Mouse (Mus musculus) layer of hippocampus, postnatal 25 days (tissue): Measurements from ENCODE around the gene Ear1. TPM values are rescaled to one million over a fixed set of nuclear protein-coding genes. Genes with fewer than 3 reads are reported as not detected.
A peak's percentile ranks its signal among the peaks of the same experiment; 100 is the strongest.
"Not testable (repeated sequence)": the region's sequence is repeated elsewhere in the genome, so short reads cannot be mapped to it uniquely, and the experiment has no call there.

Source experiments
- DNase-seq, 2 experiments: peaks; one replicate each; pipeline ENCODE4 v3.0.0; 2022; ENCODE audit warnings: mixed read lengths in 2 of 2, low spot score in 1 of 2; ENCODE audit errors: extremely low spot score in 1 of 2
- total RNA-seq, 2 experiments: library from RNA; stranded (reverse); gene quantifications; 2 replicates each; pipeline ENCODE4 v1.2.3; 2021

Gene Ear1
- total RNA-seq: not detected

DNA sequence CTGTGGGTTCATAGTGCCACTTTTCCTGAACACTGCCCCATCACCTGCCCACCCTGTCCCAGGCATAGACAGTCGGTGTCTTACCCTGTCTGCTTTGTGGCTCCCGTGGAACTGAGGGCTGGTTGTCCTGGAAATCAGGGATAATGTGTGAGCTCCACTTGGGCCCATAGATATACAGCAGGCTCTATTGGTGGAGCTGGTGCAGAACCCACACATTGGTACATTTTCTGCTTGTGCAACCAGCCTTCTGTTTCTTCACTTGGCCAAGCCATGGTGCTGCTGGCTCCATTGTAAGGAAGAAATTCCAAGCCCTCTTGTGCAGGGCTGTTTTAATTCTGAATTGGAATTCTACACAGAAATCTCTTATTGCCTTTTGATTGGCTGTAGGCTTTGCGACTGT, at the start of gene Ear1:
Ear1 (minus strand) TSS at position 101 of the 400 bp plus-strand sequence.
- not testable (repeated sequence) for DNase-seq

DNA sequence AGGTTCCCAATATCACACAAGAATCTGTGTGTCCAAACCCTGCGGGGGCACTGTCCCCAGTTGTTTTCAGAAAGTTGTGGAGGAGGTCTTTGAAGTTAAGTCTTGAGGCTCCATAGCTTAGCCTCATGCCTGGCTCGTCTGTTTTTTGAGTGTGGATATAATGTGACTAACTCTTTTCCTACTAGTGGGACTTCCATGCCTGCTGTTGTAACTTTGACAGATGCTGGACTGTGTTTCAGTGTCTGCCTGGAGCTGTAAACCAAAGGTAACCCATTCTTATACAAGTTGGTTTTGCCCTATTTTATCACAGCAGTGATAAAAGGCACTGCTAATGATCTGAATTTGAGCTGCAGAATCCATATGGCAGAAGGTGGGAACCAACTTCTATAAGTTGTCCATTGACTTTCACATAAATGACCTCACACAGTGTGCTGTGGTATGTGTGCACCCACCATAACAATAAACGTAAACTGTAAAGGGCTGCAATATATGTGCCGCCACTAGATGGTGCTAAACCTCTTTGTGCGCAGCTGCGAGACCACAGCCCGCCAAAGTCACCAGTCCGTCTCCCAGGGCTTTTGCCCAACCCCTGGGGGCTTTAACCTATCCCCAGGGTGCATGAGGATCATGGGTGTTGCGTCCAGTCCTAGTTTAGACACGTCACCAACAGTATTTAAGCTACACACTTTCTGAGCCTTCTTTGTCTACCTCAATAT, 49.5 kb upstream of the Ear1 start, which contains the start of gene Gm8113:
Gm8113 (plus strand) TSS at position 703 of the 716 bp plus-strand sequence.
- DNase-seq: peak; percentile 25 to 66

DNA sequence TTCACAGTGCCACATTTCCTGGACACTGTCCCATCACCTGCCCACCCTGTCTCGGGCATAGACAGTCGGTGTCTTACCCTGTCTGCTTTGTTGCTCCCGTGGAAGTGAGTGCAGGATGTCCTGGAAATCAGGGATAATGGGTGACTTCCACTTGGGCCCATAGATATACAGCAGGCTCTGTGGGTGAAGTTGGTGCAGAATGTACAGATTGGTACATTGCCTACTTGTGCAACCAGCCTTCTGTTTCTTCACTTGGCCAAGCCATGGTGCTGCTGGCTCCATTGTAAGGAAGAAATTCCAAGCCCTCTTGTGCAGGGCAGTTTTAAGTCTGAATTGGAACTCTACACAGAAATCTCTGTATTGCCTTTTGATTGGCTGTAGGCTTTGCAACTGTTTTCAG, 48.1 kb upstream of the Ear1 start, which contains the start of gene Ear10:
Ear10 (minus strand) TSS at position 101 of the 400 bp plus-strand sequence.
- not testable (repeated sequence) for DNase-seq

DNA sequence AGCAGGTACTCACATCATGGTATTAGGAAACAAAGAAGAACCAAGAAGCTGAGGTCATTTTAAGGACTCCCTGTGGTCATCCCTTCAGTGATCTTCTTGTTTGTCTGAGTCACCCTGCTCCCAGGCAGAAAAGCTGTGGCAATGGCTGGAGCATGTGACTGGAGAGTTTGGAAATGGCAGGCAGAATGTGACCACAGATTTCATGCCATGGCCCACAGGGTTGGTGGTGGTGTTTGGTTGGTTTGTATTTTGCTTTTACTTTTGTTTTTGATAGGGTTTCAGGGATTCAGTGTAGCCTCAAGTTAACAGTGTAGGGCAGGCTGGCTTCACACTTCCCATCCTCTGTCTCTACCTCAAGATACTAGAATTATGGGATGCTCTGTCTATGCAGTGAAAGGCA, 42.9 kb upstream of the Ear1 start:
- not testable (repeated sequence) for DNase-seq

DNA sequence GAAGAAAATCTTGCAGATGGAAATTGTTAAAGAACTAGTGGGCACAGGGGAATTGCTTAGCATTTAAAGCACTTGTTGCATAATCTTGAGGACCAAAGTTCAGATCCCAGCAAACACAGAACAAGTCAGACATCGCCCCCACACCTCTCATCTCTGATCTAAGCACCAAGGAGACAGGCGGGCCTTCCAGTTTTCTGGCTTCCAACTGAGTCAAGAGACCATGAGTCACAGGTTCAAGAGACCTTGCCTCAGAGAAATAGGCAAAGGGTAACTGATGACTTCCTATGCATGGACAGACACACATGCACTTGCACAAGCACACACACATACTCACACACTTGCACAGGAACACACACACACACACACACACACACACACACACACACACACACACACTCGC, 23.3 kb upstream of the Ear1 start:
- not testable (repeated sequence) for DNase-seq

DNA sequence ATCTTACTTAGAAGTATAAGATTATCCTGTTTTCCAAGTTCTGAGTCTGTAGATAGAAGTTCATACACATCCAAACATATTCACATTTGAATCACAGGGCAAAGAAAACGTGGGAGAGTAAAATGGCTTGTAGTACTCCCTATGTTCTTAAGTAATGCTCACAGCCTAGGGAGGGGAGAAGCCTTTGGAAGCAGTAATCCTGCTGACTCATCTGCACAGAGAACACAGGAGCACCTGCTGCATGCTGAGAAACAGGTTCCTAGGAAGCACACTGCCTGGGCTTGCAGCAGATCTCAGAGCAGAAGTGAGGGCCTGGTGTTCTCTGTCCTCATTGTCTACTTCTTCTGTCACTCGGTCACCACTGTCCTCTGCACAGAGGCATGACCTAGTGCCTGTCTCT, 20.0 kb upstream of the Ear1 start:
- not testable (repeated sequence) for DNase-seq

DNA sequence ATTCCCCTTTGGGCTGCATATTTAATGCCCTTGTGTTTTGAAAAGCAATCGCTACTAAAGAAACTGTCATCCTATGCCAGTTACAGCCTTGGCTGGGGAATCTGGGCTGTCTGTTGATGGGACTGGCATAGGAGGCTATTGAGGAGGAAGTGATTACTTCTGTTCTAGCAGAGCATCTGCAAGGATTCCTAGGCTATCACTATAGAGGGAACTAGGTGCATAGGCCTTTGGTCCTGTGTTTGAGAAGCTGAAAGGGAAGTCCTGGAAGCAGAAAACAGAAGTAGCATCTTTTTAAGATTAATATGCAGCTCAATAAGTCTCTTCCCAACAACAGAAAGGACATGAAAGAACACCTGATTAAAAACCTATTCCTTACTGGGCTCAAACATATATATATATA, 16.0 kb upstream of the Ear1 start:
- DNase-seq: not testable (repeated sequence)

DNA sequence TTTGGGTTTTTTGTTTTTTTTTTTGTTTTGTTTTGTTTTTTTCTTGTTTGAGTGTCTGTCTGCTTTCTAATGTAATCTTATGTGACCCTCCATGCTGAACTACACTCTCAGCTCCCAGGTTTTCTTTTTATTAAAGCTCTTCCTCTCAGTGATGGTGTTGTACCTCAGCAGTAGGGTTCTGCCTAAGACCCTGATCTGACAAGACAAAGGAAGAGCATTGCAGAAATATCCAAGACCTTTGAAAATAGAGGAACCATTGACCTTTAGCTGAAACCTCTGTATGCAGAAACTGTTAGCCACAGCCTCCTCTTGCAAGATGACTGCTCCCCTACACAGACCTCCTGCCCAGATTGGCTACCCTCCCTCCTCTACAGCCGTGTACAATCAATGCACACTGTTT, 10.9 kb upstream of the Ear1 start:
- not testable (repeated sequence) for DNase-seq

DNA sequence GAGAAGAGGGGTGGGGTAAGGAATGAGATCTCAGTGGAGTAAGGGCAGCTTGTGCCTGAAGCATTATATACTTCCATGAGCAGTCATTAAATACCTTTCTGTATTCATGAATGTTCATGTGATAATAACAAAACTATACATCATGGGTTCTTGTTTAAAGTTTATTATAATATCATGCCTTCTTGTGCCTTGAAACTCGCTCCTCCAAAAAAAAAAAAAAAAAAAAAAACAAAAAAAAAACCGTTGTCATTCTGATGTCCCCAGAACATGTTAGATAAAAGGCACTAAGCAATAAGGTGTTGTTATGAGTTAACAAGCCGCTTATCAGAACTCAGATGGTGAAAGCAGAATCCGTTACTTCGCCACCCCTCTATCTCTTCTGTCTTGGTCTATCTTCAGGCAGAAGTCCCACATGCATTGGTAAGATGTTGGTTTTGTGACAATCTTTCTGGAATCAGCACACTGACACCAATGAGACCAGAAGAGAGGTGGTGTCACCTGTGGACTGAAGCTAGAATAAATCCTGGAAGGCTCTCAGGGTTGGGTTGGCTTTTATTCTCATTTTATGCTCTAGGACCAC, 4.7 kb upstream of the Ear1 start:
- DNase-seq: not testable (repeated sequence)

DNA sequence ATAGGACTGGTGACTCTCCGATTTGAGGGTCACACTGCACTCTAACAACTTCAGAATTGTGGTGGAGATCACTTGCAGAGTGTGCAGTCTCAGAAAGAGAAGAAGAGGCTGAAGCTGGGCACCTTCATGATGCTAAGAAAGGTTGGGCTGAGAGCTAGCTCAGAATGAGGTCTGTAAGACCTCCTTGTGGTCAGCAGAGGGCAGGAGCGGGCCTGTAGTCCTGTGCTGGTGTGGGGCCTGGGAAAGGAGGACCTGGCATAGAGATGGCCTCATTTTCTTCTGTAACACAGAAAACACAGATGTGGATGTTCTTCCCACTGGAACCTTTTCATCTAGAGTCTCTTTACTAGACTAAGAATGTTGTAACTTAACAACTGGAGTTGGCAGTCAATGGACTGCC, 2.5 kb upstream of the Ear1 start:
- DNase-seq: not testable (repeated sequence)

DNA sequence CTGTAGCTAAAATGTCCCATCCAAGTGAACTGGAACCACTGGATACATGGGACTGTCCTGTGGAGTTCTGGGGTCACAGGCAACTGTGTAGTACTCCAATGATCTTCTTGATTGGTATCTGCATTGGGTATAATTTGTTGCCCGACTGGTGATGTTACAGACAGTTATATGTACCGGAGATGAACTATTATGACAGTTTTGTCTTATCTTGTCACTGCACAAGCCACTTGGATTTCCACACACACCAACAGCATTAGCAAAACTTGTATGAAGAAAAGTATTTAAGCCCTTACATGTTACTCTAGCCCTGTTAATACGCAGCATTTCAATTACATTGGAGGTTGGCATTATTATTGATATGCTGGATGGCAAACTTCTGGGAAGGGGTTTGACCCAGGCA, 455 bp downstream of the Ear1 start:
- not testable (repeated sequence) for DNase-seq

DNA sequence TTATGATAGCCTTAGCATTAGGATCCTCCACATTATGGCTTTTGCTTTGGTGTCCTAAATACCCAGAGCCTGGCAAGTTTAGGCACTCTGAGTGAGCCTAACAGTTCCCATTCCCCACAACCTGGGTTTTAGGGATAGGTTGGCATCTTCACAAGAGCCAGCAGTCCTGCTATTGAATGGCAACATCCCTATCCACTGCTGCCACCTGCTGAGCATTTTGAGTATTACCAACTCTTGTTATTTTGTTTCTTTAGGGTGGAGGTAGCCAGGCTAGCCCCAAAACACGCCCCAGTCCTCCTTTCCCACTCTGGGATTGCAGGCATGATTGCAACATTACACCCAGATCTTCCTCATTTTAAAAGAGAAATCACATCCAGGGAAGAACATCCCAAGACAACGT, 14.8 kb downstream of the Ear1 start:
- peak; percentile 5 to 34 for DNase-seq

DNA sequence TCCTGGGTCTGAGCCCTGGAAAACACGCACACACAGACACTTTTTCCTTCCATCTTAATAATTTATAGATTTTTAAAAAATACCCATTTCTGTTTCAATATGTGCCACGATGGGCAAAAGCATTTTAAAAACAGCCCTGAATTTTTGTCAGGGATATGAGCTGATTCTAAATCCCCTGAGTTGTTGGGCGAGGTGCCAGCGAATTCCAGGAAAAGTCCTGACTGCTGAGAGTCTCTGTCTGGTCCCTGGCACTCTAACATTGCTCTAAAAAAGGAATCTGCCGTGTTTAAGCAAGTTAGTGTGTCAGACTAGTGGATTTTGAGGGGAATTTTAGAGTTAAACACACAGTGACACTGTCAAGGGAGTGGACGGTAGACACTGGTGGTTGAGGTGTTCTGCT, 15.9 kb downstream of the Ear1 start:
- DNase-seq: not testable (repeated sequence)

DNA sequence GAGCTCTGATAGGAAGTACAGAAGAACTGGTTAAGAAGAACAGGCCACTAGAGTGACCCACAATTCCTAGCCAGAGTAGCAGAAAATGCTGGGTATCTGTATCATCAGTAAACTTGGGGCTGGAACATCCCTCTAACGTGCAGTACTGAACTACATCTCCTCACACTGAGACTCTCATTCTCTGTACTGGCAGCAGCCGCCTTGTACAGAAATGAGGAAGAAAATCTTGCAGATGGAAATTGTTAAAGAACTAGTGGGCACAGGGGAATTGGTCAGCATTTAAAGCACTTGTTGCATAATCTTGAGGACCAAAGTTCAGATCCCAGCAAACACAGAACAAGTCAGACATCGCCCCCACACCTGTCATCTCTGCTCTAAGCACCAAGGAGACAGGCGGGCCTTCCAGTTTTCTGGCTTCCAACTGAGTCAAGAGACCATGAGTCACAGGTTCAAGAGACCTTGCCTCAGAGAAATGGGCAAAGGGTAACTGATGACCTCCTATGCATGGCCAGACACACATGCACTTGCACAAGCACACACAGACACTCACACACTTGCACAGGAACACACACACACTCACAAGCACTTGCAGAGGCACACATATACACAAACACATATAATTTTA, 31.3 kb downstream of the Ear1 start:
- DNase-seq: not testable (repeated sequence)

DNA sequence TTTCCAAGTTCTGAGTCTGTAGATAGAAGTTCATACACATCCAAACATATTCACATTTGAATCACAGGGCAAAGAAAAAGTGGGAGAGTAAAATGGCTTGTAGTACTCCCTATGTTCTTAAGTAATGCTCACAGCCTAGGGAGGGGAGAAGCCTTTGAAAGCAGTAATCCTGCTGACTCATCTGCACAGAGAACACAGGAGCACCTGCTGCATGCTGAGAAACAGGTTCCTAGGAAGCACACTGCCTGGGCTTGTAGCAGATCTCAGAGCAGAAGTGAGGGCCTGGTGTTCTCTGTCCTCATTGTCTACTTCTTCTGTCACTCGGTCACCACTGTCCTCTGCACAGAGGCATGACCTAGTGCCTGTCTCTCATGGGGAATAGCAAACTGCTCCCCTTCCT, 34.3 kb downstream of the Ear1 start:
- DNase-seq: not testable (repeated sequence)

DNA sequence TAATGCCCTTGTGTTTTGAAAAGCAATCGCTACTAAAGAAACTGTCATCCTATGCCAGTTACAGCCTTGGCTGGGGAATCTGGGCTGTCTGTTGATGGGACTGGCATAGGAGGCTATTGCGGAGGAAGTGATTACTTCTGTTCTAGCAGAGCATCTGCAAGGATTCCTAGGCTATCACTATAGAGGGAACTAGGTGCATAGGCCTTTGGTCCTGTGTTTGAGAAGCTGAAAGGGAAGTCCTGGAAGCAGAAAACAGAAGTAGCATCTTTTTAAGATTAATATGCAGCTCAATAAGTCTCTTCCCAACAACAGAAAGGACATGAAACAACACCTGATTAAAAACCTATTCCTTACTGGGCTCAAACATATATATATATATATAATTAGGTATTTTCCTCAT, 40.0 kb downstream of the Ear1 start:
- not testable (repeated sequence) for DNase-seq

DNA sequence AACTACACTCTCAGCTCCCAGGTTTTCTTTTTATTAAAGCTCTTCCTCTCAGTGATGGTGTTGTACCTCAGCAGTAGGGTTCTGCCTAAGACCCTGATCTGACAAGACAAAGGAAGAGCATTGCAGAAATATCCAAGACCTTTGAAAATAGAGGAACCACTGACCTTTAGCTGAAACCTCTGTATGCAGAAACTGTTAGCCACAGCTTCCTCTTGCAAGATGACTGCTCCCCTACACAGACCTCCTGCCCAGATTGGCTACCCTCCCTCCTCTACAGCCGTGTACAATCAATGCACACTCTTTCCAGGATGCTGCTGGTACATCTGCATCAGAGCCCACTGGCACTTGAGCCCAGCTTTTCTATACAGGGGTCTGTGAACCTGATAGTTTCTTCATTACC, 44.9 kb downstream of the Ear1 start:
- not testable (repeated sequence) for DNase-seq

DNA sequence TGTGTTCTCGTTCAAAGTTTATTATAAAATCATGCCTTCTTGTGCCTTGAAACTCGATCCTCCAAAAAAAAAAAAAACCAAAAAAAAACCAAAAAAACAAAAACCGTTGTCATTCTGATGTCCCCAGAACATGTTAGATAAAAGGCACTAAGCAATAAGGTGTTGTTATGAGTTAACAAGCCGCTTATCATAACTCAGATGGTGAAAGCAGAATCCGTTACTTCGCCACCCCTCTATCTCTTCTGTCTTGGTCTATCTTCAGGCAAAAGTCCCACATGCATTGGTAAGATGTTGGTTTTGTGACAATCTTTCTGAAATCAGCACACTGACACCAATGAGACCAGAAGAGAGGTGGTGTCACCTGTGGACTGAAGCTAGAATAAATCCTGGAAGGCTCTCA, 51.1 kb downstream of the Ear1 start:
- DNase-seq: not testable (repeated sequence)

DNA sequence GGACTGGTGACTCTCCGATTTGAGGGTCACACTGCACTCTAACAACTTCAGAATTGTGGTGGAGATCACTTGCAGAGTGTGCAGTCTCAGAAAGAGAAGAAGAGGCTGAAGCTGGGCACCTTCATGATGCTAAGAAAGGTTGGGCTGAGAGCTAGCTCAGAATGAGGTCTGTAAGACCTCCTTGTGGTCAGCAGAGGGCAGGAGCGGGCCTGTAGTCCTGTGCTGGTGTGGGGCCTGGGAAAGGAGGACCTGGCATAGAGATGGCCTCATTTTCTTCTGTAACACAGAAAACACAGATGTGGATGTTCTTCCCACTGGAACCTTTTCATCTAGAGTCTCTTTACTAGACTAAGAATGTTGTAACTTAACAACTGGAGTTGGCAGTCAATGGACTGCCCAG, 53.4 kb downstream of the Ear1 start:
- not testable (repeated sequence) for DNase-seq

DNA sequence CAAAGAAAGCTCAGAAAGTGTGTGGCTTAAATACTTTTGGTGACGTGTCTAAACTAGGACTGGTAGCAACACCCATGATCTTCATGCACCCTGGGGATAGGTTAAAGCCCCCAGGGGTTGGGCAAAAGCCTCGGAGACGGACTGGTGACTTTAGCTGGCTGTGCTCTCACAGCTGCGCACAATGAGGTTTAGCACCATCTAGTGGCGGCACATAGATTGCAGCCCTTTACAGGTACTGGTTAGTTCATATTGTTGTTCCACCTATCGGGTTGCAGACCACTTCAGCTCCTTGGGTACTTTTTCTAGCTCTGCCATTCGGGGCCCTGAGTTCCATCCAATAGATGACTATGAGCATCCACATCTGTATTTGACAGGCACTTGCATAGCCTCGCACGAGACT, 62.9 kb downstream of the Ear1 start:
- peak; percentile 19 to 64 for DNase-seq

DNA sequence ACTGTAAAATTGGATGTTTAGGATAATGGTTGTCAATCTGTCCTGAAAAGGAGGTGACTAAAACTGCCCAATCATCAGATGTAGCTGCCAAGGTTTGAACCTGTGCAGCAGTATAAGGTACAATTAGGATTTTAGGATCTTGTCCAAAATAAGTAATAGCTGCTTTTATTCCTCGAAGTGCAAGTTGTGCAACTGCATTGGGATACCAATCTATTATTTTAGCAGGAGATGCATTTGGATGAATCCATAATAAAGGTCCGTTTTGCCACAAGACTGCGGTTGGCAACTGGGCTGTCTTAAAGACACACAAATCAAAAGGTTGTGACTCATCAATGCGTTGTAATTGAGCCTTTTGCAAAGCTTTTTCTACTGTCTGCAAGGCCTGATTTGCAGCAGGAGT, 67.2 kb downstream of the Ear1 start:
- DNase-seq: not testable (repeated sequence)
